Mouse (Mus musculus): ENCODE results near the gene Maml3.

DNA sequence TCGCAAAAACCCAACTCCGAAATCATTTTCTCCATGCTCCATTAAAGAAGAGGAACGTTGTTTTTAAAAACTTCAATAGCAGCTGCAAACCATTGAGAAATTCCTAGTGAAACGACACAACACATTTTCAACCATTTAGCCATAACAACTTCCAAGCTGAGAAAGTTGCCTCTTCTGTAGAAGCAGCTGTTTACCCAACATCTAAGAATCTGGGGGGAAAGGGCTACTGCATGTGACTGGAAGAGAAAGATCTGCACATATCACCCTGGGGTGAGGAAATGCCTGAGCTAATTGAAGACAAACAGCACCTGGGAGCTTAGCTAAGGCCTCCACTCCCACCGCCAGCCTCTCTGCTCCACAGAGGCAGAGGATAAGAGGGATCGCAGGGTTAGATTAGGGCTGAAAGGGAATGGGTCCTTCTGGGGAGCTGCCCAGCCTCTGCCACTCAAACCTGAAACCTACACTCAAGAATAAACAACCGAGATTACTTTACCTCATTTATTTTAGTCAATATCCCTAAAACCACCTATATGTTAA lies 13.5 kb downstream of the Maml3 start:
- TF ChIP-seq CTCF (IDR thresholded peaks at IDR 0.05; ENCODE audit: borderline replicate concordance, extremely low read depth, insufficient read depth, insufficient read length) (no peak), POLR2A (IDR thresholded peaks at IDR 0.05; ENCODE audit: borderline replicate concordance, extremely low read depth, insufficient read depth, insufficient read length, poor library complexity, severe bottlenecking) (no peak)

Data from brain, embryonic 14.5 days (tissue).